7 mouse cellular contexts compared by ENCODE assay signal in genomic region chr2:167313501-167314326, GRCm38 (mm10). TPM values are rescaled to one million over a fixed set of nuclear protein-coding genes. Genes with fewer than 3 reads are reported as not detected.
DNase-seq lines count a peak whose midpoint lies in the region; ATAC-seq and TF ChIP-seq lines count a peak whose summit lies in the region.

No protein-coding gene starts in this region.

- H3K27ac ChIP-seq in ES-Bruce4 (ENCODE audit: insufficient read depth, low read length), result peak overlapping the region; percentile 22; the same call in 1 of the 2 replicates
- peak overlapping the region; percentile 78 for H3K27ac ChIP-seq in forebrain, embryonic 13.5 days
- H3K27ac ChIP-seq in limb, embryonic 10.5 days, result peak overlapping the region; percentile 39; the same call in 1 of the 2 replicates
- peak overlapping the region; percentile 39; the same call in 1 of the 2 replicates for H3K27ac ChIP-seq in midbrain, embryonic 12.5 days (replicated peaks)

- TF ChIP-seq EP300 in ES-Bruce4 (IDR thresholded peaks at IDR 0.05; ENCODE audit: insufficient read depth, low read depth, low read length), result 0 out of 2 replicates have a peak, but pooled peaks have one; percentile 41

- H3K4me2 ChIP-seq in forebrain, embryonic 13.5 days, result no peak overlapping the region
- H3K4me2 ChIP-seq in midbrain, embryonic 12.5 days (replicated peaks), result no peak overlapping the region

- no peak for TF ChIP-seq POLR2A in ES-Bruce4 (IDR thresholded peaks at IDR 0.05; ENCODE audit: insufficient read depth, low read length)

- ATAC-seq in forebrain, embryonic 13.5 days, result peak; percentile 61; the same call in 1 of the 2 replicates
- no peak for ATAC-seq in midbrain, embryonic 12.5 days (ENCODE audit: low FRiP score, low read depth)

- H3K36me3 ChIP-seq in ES-Bruce4 (ENCODE audit: control insufficient read depth, insufficient read depth, low read length, poor library complexity, severe bottlenecking), result no peaks in the 10 kb centered on the region
- H3K36me3 ChIP-seq in forebrain, embryonic 13.5 days (ENCODE audit: poor library complexity, severe bottlenecking), result peaks cover 12% of the 10 kb centered on the region; the same call in 1 of the 2 replicates
- H3K36me3 ChIP-seq in limb, embryonic 10.5 days, result peaks cover 10% of the 10 kb centered on the region
- H3K36me3 ChIP-seq in midbrain, embryonic 12.5 days, result peaks cover 6% of the 10 kb centered on the region

- no peaks in the 10 kb centered on the region for H3K9me3 ChIP-seq in ES-Bruce4 (replicated peaks; ENCODE audit: control insufficient read depth, insufficient read depth, low read length, poor library complexity, severe bottlenecking)
- H3K9me3 ChIP-seq in forebrain, embryonic 13.5 days (replicated peaks), result no peaks in the 10 kb centered on the region
- H3K9me3 ChIP-seq in limb, embryonic 10.5 days (replicated peaks), result no peaks in the 10 kb centered on the region
- no peaks in the 10 kb centered on the region for H3K9me3 ChIP-seq in midbrain, embryonic 12.5 days

- no peak for TF ChIP-seq CTCF in ES-Bruce4 (IDR thresholded peaks at IDR 0.05; ENCODE audit: low read depth, low read length)

- DNase-seq in adipocyte (ENCODE audit: low spot score), result peak; percentile 92
- DNase-seq in heart, postnatal 4 days, result peak; percentile 83
- no peak for DNase-seq in limb, embryonic 10.5 days (ENCODE audit: low spot score)
- DNase-seq in thymus, postnatal 36 days, result peak; percentile 16 to 32

- 64% methylated on average over 13 of the region's 13 CpGs for WGBS in forebrain, embryonic 13.5 days
- 77% methylated on average over 13 of the region's 13 CpGs for WGBS in limb, embryonic 10.5 days
- WGBS in midbrain, embryonic 12.5 days, result 79% methylated on average over 13 of the region's 13 CpGs

- H3K9ac ChIP-seq in ES-Bruce4 (ENCODE audit: low read depth, poor library complexity, severe bottlenecking), result no peak overlapping the region
- H3K9ac ChIP-seq in forebrain, embryonic 13.5 days, result peak overlapping the region; percentile 34; the same call in 1 of the 2 replicates
- H3K9ac ChIP-seq in midbrain, embryonic 12.5 days (replicated peaks), result no peak overlapping the region

- H3K4me3 ChIP-seq in ES-Bruce4 (ENCODE audit: low read depth, low read length), result no peak overlapping the region
- no peak overlapping the region for H3K4me3 ChIP-seq in forebrain, embryonic 13.5 days
- no peak overlapping the region for H3K4me3 ChIP-seq in limb, embryonic 10.5 days
- no peak overlapping the region for H3K4me3 ChIP-seq in midbrain, embryonic 12.5 days

- H3K27me3 ChIP-seq in ES-Bruce4 (ENCODE audit: control insufficient read depth, insufficient read depth, low read length, poor library complexity, severe bottlenecking), result no peaks in the 10 kb centered on the region
- no peaks in the 10 kb centered on the region for H3K27me3 ChIP-seq in forebrain, embryonic 13.5 days
- H3K27me3 ChIP-seq in limb, embryonic 10.5 days (ENCODE audit: low read depth, poor library complexity, severe bottlenecking), result no peaks in the 10 kb centered on the region
- no peaks in the 10 kb centered on the region for H3K27me3 ChIP-seq in midbrain, embryonic 12.5 days

- peaks cover 11% of the 10 kb centered on the region for H3K4me1 ChIP-seq in ES-Bruce4 (ENCODE audit: control insufficient read depth, insufficient read depth, low read length)
- peaks cover 40% of the 10 kb centered on the region for H3K4me1 ChIP-seq in forebrain, embryonic 13.5 days
- H3K4me1 ChIP-seq in limb, embryonic 10.5 days, result peaks cover 24% of the 10 kb centered on the region
- H3K4me1 ChIP-seq in midbrain, embryonic 12.5 days, result peaks cover 13% of the 10 kb centered on the region

RNA-seq across cellular contexts. Expression of gene B4galt5, which starts 35.3 kb away (rescaled TPM):
- polyA plus RNA-seq in ES-Bruce4 (2011; ENCODE audit: insufficient read depth, insufficient read length, low read depth, missing spikeins), result 23.9 and 30.5 TPM in 2 replicates
- polyA plus RNA-seq in forebrain, embryonic 13.5 days (2015; fragmentation: Nextera tagmentation; extraction: Ambion mirVana), result 9.1 and 9.2 TPM in 2 replicates
- total RNA-seq in heart, postnatal 4 days (2021), result 10 to 100 TPM; 30.3 to 33.9 TPM
- polyA plus RNA-seq in limb, embryonic 10.5 days (2016; fragmentation: Nextera tagmentation; extraction: Ambion mirVana), result 10.3 and 11.3 TPM in 2 replicates
- 12.7 and 12.9 TPM in 2 replicates for polyA plus RNA-seq in midbrain, embryonic 12.5 days (2016; fragmentation: Nextera tagmentation; extraction: Ambion mirVana)

Comparison
In these comparisons a context has a peak if more than half of its experiments do, and no peak if none do; other contexts are left out.
1. H3K27ac ChIP-seq: peak in every context shown above with its lines; median percentile 78 in forebrain, embryonic 13.5 days; 39 in limb, embryonic 10.5 days; 39 in midbrain, embryonic 12.5 days; 22 in ES-Bruce4.